Mouse (Mus musculus) adrenal gland (tissue): Measurements from ENCODE around the gene Olfr1009.
"Not testable (repeated sequence)": the region's sequence is repeated elsewhere in the genome, so short reads cannot be mapped to it uniquely, and the experiment has no call there.

ENCODE experiments used
- intact Hi-C: fragments of 180-260 bp; cut with DNase I; formaldehyde crosslinking; loops from one replicate; pipeline ENCODE4 v1.15.1; 2025
- long read RNA-seq, 2 experiments: library from polyadenylated mRNA; unstranded; transcript quantifications; one replicate each; pipeline ENCODE4 v2.0.0; 2020; ENCODE audit warnings: borderline replicate concordance in 1 of 2; ENCODE audit not compliant: insufficient replicate concordance in 1 of 2

Olfr1009 gene
- long read RNA-seq, experiment 1: 0 reads
- long read RNA-seq, experiment 2: 0 reads

- intact Hi-C loops: no loop called here
These were observed at the start of gene Olfr1009 for GRCm38 (mm10) chr2:85715119-85715518. Gene Olfr1009 (plus strand): TSS chr2:85715419.

- intact Hi-C loops: no loop called here
These were observed 36.6 kb upstream of the Olfr1009 start, which contains the start of gene Olfr1006 for GRCm38 (mm10) chr2:85678667-85679066. Gene Olfr1006 (minus strand): TSS chr2:85678767.

- intact Hi-C loops: no loop called here
These were observed 26.1 kb upstream of the Olfr1009 start, which contains the start of gene Olfr1008 for GRCm38 (mm10) chr2:85689131-85689530. Gene Olfr1008 (plus strand): TSS chr2:85689431.

- intact Hi-C loops: not testable (repeated sequence)
These were observed 4.5 kb upstream of the Olfr1009 start for GRCm38 (mm10) chr2:85710680-85711079.

GRCm38 (mm10) chr2:85711159-85711558 lies 4.1 kb upstream of the Olfr1009 start:
- intact Hi-C loops: no loop called here

GRCm38 (mm10) chr2:85725793-85726192 lies 10.6 kb downstream of the Olfr1009 start:
- intact Hi-C loops: loop anchor here (2.0 to 10.0 kb wide), 2 partner anchors 601 to 739 kb away; no protein-coding TSS in a partner anchor

- intact Hi-C loops: no loop called here
These were observed 38.6 kb downstream of the Olfr1009 start for GRCm38 (mm10) chr2:85753822-85754221.

GRCm38 (mm10) chr2:85762666-85763065 lies 47.4 kb downstream of the Olfr1009 start, which contains the start of gene Olfr1012:
Gene Olfr1012 (minus strand): TSS chr2:85762766.
- intact Hi-C loops: no loop called here

- intact Hi-C loops: no loop called here
These were observed 51.6 kb downstream of the Olfr1009 start, which contains the start of gene Olfr1013 for GRCm38 (mm10) chr2:85766798-85767197. Gene Olfr1013 (plus strand): TSS chr2:85767098.

- intact Hi-C loops: no loop called here
These were observed 57.2 kb downstream of the Olfr1009 start, which contains the start of gene Olfr1014 for GRCm38 (mm10) chr2:85772413-85772812. Gene Olfr1014 (plus strand): TSS chr2:85772713.
